Mouse (Mus musculus) neural tube, embryonic 15.5 days (tissue): Measurements from ENCODE around the gene Mdga1. TPM values are rescaled to one million over a fixed set of nuclear protein-coding genes. Genes with fewer than 3 reads are reported as not detected.

Source experiments
- ATAC-seq: fragments of 200-750 bp; cut with Nextera tagmentation; 2 replicates; pipeline ENCODE4 v1.8.0; 2017; ENCODE audit warnings: mild to moderate bottlenecking, moderate TSS enrichment, moderate library complexity; ENCODE audit not compliant: low FRiP score
- H3K27ac ChIP-seq: fragments of 300-500 bp; sonication (generic); replicated peaks from 2 replicates; pipeline ENCODE4 v1.5.1; 2015; ENCODE audit warnings: mild to moderate bottlenecking, inconsistent platforms
- H3K27me3 ChIP-seq: fragments of 300-500 bp; sonication (generic); replicated peaks from 2 replicates; pipeline ENCODE4 v1.6.1; 2015; ENCODE audit warnings: inconsistent platforms
- H3K36me3 ChIP-seq: fragments of 300-500 bp; sonication (generic); 2 replicates; pipeline ENCODE4 v1.6.1; 2015; ENCODE audit warnings: inconsistent platforms
- H3K4me1 ChIP-seq: fragments of 300-500 bp; sonication (generic); 2 replicates; pipeline ENCODE4 v1.6.1; 2015; ENCODE audit warnings: inconsistent platforms
- H3K4me2 ChIP-seq: fragments of 300-500 bp; sonication (generic); 2 replicates; pipeline ENCODE4 v1.6.1; 2015; ENCODE audit warnings: inconsistent platforms, mild to moderate bottlenecking, moderate library complexity
- H3K4me3 ChIP-seq: fragments of 300-500 bp; sonication (generic); replicated peaks from 2 replicates; pipeline ENCODE4 v1.5.1; 2015; ENCODE audit warnings: mild to moderate bottlenecking, inconsistent platforms
- H3K9ac ChIP-seq: fragments of 300-500 bp; sonication (generic); replicated peaks from 2 replicates; pipeline ENCODE4 v1.6.1; 2015; ENCODE audit warnings: mild to moderate bottlenecking, inconsistent platforms
- H3K9me3 ChIP-seq: fragments of 300-500 bp; sonication (generic); replicated peaks from 2 replicates; pipeline ENCODE4 v1.6.1; 2016; ENCODE audit warnings: inconsistent platforms
- WGBS: fragments of 180-500 bp; shearing (Covaris S2); methylation state at CpG from one replicate; pipeline ENCODE4 v1.1.7; 2015; ENCODE audit warnings: mixed read lengths; 5-methylcytosine and 5-hydroxymethylcytosine counted together
- polyA plus RNA-seq: library from polyadenylated mRNA; unstranded; fragments of >200 nt; fragmentation: Nextera tagmentation; extraction: Ambion mirVana; gene quantifications from 2 replicates; pipeline ENCODE4 v1.2.1, GENCODE M21; 2015

The Mdga1 gene
- polyA plus RNA-seq, 1 experiment from 2014 or later = 10.9 TPM

- H3K4me2 ChIP-seq = no peak overlapping the region
These were observed 25.5 kb downstream of the Mdga1 start for GRCm38 (mm10) chr17:29944376-29944775.

DNA sequence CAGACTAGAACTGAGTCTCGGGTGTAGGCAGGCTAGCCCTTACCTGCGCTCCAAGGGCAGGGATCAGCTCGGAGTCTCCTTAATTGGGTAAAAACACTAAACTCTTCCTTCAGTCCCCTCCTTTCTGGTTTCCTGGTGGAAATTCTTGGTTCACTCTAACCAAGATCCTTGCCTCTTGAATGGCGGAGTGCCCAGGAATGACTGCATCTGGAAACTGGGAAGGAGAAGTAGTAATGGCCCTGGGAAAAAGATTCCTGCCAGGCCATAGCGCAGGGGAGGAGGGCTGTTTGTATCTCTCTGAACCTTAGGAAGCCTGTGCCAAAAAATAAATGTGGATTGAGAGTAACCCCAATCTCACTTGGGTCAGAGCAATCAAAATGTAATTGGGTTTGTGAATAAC, 30.9 kb downstream of the Mdga1 start:
- Histone ChIP-seq H3K27me3 (no peaks in the 10 kb centered on the region), H3K27ac (no peak overlapping the region), H3K9ac (no peak overlapping the region), H3K9me3 (no peaks in the 10 kb centered on the region), H3K36me3 (no peaks in the 10 kb centered on the region), H3K4me3 (no peak overlapping the region), H3K4me1 (no peaks in the 10 kb centered on the region), H3K4me2 (no peak overlapping the region)
- no peak for ATAC-seq
- 90% methylated on average over 5 of the region's 5 CpGs for WGBS

More at GRCm38 (mm10) chr17:29944376-29944775, 25.5 kb downstream of the Mdga1 start:
- no peak overlapping the region for H3K27ac ChIP-seq
- no peaks in the 10 kb centered on the region for H3K9me3 ChIP-seq
- 87% methylated on average over 11 of the region's 11 CpGs for WGBS
- peaks cover 5% of the 10 kb centered on the region; the same call in 1 of the 2 replicates for H3K4me1 ChIP-seq
- no peak for ATAC-seq
- H3K4me3 ChIP-seq = no peak overlapping the region
- no peak overlapping the region for H3K9ac ChIP-seq
- H3K36me3 ChIP-seq = no peaks in the 10 kb centered on the region
- H3K27me3 ChIP-seq = no peaks in the 10 kb centered on the region

GRCm38 (mm10) chr17:29937350-29937781, 32.5 kb downstream of the Mdga1 start:
- whole genome bisulfite sequencing = 51% methylated on average over 9 of the region's 9 CpGs
- no peak overlapping the region for H3K4me3 ChIP-seq
- H3K36me3 ChIP-seq = no peaks in the 10 kb centered on the region
- no peaks in the 10 kb centered on the region for H3K27me3 ChIP-seq
- H3K4me2 ChIP-seq = no peak overlapping the region
- H3K27ac ChIP-seq = no peak overlapping the region
- no peak overlapping the region for H3K9ac ChIP-seq
- H3K9me3 ChIP-seq = no peaks in the 10 kb centered on the region
- no peaks in the 10 kb centered on the region for H3K4me1 ChIP-seq
- no peak for ATAC-seq

DNA sequence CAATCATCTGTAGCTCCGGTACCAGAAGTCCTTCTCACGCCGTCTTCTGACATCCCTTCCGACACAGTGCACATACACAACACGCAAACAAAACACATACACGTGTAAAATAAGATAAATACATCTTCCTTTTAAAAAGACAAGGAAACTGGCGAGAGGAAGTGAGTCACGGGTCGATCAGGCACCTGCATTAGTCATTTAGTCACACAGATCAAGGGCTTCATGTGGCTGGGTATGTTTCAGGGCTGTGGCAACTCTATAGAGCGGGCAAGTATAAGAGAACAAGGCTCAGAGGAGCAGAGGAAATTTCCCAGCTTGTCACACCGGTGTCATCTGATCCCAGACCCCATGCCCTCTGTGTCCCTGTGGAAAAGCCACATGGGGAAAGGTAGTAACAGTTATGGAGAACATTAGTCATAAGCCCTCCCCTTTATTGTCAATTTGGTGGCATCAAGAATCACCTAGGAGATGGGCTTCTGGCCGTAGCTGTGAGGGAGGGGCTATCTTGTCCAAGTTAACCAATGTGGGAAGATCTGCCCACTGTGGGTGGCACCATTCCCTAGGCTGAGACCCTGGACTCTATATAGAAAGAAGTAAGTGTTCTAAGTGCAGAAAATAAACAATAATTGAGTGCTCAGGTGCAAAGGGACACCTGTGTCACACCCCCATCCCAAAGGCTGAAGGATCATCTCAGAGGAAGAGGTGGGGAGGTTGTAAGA, 35.6 kb downstream of the Mdga1 start:
- H3K4me2 ChIP-seq = no peak overlapping the region
- H3K36me3 ChIP-seq = no peaks in the 10 kb centered on the region
- H3K27me3 ChIP-seq = no peaks in the 10 kb centered on the region
- ATAC-seq = no peak
- no peak overlapping the region for H3K27ac ChIP-seq
- H3K4me1 ChIP-seq = peaks cover 10% of the 10 kb centered on the region
- H3K4me3 ChIP-seq = no peak overlapping the region
- H3K9ac ChIP-seq = no peak overlapping the region
- 91% methylated on average over 12 of the region's 12 CpGs for WGBS
- no peaks in the 10 kb centered on the region for H3K9me3 ChIP-seq

- Histone ChIP-seq H3K4me2 (no peak overlapping the region), H3K4me3 (no peak overlapping the region), H3K9ac (no peak overlapping the region), H3K27ac (no peak overlapping the region), H3K4me1 (peaks cover 16% of the 10 kb centered on the region), H3K27me3 (no peaks in the 10 kb centered on the region), H3K9me3 (no peaks in the 10 kb centered on the region), H3K36me3 (no peaks in the 10 kb centered on the region)
- no peak for ATAC-seq
- WGBS = 91% methylated on average over 6 of the region's 6 CpGs
These were observed 37.1 kb downstream of the Mdga1 start for GRCm38 (mm10) chr17:29932753-29933152.

- Histone ChIP-seq H3K27me3 (no peaks in the 10 kb centered on the region), H3K4me3 (no peak overlapping the region), H3K9me3 (no peaks in the 10 kb centered on the region), H3K4me2 (no peak overlapping the region), H3K9ac (0 out of 2 replicates have a peak overlapping the region, but pooled peaks have one; percentile 1), H3K4me1 (peaks cover 16% of the 10 kb centered on the region), H3K36me3 (no peaks in the 10 kb centered on the region), H3K27ac (peak overlapping the region; percentile 14)
- WGBS = 57% methylated on average over 31 of the region's 31 CpGs
- ATAC-seq = 0 out of 2 replicates have a peak, but pooled peaks have one; percentile 54
These were observed 38.5 kb downstream of the Mdga1 start for GRCm38 (mm10) chr17:29931224-29931945.

DNA sequence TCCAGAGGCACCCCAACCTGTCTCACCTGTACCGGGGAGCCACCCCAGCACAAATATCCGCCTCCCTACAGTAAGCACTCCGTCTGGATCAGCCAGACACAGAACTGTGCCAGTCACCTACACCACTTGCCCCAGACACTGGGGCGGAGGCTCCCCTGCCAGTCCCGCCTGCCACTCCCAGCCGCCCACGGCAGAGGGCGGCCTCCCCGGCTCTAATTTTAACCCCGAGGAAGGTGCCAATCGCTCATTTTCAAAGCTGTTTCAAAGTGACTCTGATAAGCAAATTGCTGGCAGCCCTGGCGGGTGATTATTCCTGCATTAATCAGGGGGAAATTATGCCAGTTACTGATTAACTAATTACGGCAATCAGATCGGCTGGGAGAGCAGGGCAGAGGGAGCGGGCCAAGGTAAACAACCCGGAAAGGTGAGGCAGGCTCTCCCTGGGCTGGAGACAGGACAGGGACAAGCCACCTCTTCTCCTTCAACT, 41.1 kb downstream of the Mdga1 start:
- Histone ChIP-seq H3K27me3 (no peaks in the 10 kb centered on the region), H3K4me3 (no peak overlapping the region), H3K9me3 (no peaks in the 10 kb centered on the region), H3K9ac (no peak overlapping the region), H3K36me3 (no peaks in the 10 kb centered on the region), H3K4me2 (no peak overlapping the region), H3K4me1 (peaks cover 16% of the 10 kb centered on the region), H3K27ac (no peak overlapping the region)
- ATAC-seq = no peak
- WGBS = 42% methylated on average over 16 of the region's 16 CpGs

DNA sequence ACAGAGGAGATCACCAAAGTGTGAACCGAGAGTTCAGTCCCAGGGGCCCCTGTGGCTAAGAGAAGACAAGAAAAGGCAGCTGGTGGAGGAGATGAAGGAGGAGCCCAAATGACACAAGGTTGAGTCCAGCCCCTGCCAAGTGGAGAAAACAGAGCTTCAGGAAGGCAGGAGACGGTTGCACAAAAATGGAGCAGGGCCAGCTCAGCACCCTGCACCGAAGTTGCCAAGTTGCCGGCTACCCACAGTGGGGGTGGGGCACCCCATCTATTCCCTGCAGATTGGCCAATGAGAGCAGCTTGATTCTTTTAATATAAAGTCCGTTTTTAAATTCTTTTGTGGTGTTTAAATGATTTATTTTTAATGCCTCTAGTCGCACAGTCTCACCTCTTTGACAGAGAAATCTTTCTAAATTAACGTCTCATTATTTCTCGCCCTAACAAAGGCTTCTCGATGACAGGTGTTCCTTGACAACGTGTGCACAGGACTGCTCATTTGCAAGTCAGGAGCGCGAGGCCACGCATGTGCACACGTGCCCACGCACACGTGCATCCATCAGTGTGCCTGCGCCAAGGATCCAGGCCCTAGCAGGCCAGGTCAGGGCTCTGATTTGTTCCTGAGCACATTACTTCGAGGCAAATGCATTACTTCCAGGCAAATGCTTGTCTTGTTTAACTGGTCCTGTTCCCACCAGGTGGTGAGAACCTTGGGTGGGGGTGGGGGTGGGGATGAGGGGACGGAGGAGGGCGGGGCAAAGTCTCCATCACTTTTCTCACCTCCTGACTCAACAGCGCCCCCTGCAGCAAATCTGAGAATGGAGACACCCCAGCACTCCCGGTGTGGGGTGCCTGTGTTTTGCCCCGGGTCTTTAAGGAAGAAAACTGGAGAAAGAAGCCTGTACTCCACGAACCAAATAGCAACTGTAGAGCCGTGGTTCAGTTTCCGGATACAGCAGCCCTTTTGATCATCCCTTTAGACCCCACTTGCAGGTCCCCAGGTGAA, 44.0 kb downstream of the Mdga1 start:
- H3K27ac ChIP-seq = no peak overlapping the region
- no peak for ATAC-seq
- H3K9ac ChIP-seq = no peak overlapping the region
- H3K4me1 ChIP-seq = peaks cover 9% of the 10 kb centered on the region
- H3K4me2 ChIP-seq = no peak overlapping the region
- no peaks in the 10 kb centered on the region for H3K27me3 ChIP-seq
- 65% methylated on average over 26 of the region's 26 CpGs for WGBS
- no peaks in the 10 kb centered on the region for H3K9me3 ChIP-seq
- no peaks in the 10 kb centered on the region for H3K36me3 ChIP-seq
- H3K4me3 ChIP-seq = no peak overlapping the region

DNA sequence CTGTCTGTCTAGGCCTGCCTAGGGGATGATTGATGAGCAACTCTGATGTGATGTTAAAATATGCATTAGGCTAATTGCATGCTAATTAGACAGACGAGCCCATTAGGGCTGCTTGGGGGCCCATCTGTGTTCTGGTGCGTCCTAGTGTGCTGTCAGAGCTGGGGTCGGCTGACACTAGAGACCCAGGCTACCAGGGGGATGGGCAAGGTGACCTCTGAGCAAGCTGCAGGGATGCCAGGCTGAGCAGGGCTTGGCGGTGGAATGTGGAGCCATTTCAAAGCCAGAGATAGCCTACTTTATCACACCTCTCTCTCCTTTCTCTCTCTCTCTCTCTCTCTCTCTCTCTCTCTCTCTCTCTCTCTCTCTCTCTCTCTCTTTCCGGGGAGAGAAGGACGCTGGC, 49.8 kb downstream of the Mdga1 start:
- H3K4me1 ChIP-seq = peaks cover 25% of the 10 kb centered on the region
- H3K9me3 ChIP-seq = no peaks in the 10 kb centered on the region
- H3K4me3 ChIP-seq = no peak overlapping the region
- H3K36me3 ChIP-seq = no peaks in the 10 kb centered on the region
- ATAC-seq = no peak
- no peak overlapping the region for H3K4me2 ChIP-seq
- H3K9ac ChIP-seq = no peak overlapping the region
- WGBS = 19% methylated on average over 5 of the region's 6 CpGs
- H3K27ac ChIP-seq = peak overlapping the region; percentile 48
- H3K27me3 ChIP-seq = no peaks in the 10 kb centered on the region

DNA sequence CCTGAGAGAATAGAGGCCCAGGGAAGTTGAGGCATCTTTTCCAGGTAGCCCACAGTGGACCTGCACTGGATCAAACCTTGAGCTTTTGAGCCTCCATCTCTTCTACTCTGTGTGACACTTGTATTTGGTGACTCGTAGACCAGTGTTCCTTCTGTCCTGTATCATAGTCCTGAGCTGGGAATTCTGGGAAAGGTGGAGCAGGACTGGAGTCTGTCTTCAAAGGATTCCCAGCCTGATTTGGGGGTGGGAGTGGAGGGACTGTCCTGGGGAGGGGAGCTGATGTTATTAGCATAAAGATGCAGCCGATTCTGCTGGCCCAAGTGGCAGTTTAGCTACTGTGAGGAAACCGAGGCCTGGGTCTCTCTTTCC, 50.4 kb downstream of the Mdga1 start:
- H3K4me2 ChIP-seq = no peak overlapping the region
- WGBS = 59% methylated on average over 3 of the region's 3 CpGs
- H3K4me3 ChIP-seq = no peak overlapping the region
- peak overlapping the region; percentile 48 for H3K27ac ChIP-seq
- peaks cover 25% of the 10 kb centered on the region for H3K4me1 ChIP-seq
- H3K27me3 ChIP-seq = no peaks in the 10 kb centered on the region
- no peaks in the 10 kb centered on the region for H3K9me3 ChIP-seq
- no peaks in the 10 kb centered on the region for H3K36me3 ChIP-seq
- ATAC-seq = no peak
- H3K9ac ChIP-seq = no peak overlapping the region
